Mouse (Mus musculus) ovary, postnatal 10 days (tissue): Measurements from ENCODE around the gene Fam234b.

Source experiments
- DNase-seq: peaks from one replicate; pipeline ENCODE4 v3.0.0; 2022; ENCODE audit warnings: low spot score

Gene Fam234b

DNA sequence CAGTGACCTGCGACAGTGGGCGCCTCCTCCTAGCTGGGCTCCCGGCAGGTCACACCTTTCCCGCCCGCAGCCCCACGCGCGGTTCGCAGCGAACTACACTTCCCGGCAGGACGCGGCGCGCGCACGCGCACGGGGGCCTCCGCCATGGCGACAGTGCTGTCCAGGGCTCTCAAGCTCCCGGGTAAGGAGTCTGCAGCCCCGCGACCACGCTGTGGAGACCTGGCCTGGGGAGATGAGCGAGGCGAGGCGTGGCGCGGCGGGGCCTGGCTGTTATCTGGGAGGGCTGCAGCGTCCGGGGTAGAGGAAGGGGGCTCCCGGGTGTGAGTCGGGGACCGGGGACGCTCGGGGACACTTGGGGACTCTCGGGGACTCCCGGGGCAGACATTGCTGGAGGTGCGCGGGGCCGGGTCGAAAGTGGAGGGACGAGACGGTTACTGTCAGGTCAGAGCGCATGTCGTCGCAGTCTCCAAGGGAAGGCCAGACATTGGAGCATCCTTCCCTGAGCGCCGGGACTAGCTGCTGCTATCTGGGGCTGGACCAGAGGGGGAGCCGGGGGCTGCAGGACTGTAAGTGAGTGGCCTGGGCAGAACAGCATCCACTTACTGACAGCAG, at the start of gene Fam234b, which contains the start of gene Hebp1:
TSS of gene Fam234b (plus strand) at position 57 of the 612 bp plus-strand sequence.
TSS of gene Hebp1 (minus strand) at position 102 of the 612 bp plus-strand sequence.
- DNase-seq = peak; percentile 51

DNA sequence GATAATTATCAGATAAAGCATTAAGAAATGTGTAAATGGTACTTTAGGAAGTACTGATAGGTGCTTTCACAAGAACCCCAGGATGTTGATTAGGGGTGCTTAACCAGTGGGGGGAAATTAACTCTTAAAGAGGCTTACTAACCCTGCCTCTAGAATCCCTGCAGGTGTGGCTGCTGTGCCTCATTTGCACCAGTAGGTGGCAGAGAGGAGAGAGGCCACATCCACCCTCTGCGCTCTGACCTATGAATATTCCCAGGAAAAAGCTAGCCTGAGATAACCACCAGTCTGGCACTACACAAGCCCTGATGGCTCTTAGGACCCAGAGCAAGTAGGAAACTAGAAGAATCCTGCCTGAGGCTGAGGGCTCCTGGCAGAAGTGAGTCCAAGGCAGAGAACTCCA, 49.3 kb upstream of the Fam234b start:
- no peak for DNase-seq

DNA sequence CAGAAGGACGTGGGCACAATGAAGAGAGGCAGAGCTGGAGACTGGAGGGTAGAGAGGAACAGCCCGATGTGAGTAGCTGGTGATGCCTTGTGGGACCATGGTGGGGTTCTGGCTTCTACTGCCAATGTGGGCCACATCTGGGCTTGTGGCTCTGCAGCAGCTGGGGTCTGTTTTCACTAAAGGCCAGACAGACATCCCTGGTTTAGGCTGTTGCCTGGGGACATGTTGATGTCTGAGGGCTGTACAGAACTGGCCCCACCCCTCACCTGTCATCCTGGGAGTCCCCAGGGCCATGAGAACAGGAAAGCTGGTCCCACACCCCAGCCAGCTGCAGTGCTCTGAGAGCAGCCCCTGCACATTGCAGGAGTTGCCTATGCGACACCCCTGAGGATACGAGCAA, 48.6 kb upstream of the Fam234b start:
- DNase-seq = no peak

DNA sequence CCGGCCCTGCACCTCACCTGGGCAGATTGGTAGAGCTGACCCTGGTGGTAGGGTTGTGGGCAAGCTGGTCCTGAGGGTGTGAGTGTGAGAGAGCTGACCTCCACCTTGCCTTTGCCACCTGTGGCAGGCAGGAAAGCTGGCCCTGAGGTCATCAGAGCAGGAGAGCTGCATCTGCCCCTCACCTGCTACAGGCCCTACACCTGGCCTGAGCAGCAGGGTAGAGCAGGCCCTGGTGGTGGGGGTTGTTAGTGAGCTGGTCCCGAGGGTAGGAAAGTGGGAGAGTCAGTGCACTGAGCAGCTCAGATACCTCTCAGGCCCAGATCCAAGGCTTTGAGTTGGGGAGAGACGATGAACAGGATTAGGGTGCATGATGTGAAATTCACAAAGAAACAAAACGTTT, 48.1 kb upstream of the Fam234b start:
- no peak for DNase-seq

DNA sequence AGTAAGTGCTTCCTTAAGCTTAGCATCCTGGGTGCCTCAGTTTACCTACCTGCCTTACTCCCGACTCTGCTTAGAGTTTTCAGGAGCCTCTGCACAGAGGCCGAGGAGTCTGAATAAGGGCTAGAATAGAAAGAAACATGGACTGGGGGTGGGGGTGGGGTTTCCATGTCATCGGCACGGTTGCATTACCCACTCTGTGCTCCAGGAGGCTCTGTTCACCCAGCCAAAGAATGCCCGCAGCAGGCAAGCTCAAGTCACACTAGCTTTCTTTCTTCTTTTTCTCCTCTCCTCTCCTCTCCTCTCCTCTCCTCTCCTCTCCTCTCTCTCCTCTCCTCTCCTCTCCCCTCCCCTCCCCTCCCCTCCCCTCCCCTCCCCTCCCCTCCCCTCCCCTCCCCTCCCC, 47.5 kb upstream of the Fam234b start:
- no peak for DNase-seq

DNA sequence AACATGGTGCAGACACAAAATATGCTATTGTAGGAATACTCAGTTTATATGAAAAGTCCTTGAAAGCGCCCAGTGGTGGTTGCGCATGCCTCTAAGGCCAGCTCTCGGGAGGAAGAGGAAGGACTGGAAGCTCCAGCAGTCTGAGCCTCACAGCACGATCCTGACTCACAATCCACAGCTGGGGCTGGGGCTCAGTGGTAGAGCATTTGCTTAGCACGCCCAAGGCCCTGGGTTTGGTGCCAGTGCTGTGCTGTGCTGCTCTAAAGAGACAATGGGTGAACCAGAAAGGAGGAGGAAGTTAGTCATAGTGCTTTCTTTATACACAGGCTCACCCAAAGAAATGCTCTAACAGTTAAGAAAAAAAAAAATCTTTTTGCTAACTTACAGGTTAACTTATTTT, 44.1 kb upstream of the Fam234b start:
- DNase-seq = no peak

DNA sequence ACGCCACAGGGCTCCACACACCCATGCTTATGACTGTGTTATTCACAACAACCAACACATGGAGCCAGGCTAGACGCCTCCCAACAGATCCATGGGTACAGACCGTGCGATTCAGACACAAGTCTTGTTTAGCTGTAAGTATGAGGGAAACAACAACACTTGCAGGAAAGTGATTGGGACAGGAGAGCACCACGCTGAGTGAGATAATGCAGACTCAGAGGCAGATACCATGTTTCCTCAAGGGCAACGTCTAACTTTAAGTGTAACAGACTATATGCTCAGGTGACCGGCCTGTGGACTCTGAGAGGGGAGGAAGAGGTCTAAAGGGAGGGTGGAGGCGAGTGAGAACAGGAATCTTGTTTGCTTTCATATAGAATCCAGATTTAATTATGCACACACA, 41.2 kb upstream of the Fam234b start:
- no peak for DNase-seq

DNA sequence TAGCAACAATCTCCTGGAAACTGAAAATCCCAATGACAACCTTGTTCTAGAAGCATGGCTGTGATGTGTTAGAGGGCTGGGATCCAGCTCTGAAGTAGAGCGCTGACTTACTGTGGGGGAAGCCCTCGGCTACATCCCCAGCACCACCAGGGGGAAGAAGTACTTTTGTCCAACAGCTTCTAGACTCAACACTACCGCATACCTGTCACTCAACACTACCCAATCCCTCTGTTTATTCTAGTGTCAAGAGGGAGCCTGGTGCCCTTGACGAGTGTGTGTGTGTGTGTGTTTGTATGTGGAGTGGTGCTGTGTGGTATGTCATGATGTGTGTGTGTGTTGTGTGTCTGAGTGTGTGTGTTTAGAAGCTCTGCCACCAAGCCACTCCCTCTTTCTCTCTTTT, 40.3 kb upstream of the Fam234b start:
- no peak for DNase-seq

DNA sequence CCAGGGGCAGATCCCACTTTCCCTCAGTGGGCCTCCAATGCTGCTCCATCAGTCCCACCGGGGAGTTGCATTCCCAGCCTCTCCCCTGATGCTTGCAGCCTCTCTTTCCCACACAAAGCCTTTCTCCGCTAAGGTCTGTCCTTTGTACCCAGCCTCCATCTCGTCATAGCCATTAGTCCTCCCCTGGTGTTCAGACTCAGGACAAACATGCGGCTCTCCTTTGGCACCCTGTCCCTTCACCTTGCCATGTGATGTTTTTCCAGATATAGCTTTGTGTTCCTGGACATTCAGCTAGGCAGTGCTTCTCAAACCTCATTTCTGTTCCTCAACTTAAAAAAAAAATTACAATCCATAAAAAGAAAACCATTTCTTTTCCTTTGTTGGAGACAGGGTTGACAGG, 39.3 kb upstream of the Fam234b start:
- DNase-seq = no peak

DNA sequence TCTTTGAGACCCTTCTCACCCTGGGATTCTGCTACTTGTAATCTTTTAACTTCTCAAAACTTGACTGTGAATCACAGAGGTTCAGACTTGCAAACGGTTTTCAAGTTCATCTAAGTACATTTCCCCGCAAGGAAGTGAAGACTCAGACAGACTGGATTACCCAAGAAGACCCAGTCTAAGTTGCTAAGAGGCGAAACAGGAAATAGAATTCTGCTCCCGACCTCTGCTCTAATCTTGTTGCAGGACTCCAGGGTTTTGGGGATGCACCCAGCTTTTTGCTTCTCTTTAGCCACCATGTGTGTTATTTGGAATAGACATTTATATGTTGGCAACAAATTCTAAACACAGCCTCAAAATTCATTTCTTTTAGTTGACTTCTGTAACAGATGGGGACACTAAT, 36.4 kb upstream of the Fam234b start:
- no peak for DNase-seq

DNA sequence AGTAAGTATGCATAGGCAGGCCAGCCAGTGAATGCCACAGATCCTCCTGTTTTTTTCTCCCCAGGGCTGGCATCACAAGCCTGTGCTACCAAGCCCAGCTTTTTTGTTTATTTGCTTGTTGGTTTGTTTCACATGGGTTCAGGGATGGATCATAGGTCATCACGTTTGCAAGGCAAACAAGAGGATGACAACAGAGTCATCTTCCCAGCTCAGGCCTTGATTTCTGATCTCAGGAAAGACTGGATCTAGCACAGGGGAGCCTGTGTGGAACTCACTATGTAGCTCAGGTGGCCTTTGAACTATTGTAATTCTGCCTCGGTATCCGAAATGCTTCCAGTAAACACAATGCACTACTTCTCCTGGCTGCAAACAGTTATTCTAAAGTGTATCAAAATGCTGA, 35.5 kb upstream of the Fam234b start:
- DNase-seq = no peak

DNA sequence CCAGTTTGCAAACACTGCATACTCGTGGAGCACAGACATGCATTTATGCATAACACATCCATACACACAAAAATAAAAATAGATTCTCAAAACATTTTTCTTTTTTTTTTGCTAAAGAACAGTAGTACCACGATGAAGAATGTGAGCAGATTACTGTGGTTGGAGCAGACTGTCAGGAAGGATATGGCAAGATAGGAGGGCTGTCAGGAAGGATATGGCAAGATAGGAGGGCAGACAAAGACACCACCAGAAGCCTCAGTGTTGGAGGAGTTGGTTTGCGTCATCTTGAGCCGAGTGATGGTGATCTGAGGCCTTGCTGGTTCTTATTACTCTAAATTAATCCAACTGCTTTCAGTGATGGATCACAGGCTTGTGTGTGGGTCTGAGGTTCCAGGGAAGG, 34.9 kb upstream of the Fam234b start:
- no peak for DNase-seq

DNA sequence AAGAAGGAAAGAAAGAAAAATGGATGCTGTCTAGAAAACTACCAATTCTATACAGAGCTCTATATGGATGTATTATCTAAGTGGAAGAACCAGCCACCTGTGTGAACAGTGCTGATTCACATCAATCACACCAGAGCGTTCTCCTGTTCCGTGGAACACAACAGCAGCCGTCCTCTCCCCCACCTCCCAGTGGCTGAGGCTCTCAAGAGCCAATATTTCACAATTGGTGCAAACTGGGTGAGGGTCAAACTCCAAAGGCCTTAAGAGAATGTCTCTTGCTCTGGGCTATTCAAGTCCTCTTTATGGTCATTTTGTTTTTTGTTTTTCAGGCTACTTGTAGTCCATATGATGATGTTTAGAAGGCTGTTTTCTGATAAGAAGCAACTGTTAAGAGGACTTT, 32.6 kb upstream of the Fam234b start:
- no peak for DNase-seq

DNA sequence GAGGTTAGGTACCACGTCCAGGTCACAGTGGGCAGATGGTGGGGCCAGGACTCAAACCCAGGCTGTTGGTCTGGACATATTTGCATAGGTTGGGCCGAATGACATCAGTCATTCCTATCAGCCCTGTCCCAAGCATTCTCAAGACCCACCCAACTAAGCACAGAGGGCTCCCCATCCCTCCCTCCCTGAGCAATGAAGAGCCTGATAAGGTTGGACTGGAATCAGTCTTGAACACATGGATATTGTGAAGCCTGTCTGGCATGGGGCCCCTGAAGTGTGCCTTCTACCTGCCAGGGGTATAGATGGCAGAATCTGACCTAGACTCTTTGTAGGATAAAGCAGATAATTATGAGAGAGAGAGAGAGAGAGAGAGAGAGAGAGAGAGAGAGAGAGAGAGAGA, 32.1 kb upstream of the Fam234b start:
- no peak for DNase-seq

DNA sequence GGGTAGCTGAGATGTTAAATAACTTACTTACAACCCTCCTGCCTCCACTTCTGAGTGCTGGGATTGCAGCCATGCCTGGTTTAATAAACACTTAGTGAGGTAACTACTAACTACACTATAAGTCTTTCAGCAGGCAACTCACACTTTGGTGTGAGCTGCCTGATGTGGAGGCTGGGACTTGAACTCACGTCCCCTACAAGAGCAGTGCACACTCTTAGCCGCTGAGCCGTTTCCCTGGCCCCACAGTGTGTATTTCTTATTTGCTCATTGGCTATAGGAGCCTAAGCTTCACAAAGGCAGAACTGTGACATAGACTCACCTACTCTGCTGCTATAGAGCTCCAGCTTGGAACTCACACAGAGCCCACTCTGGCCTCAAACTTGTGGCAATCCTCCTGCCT, 31.5 kb upstream of the Fam234b start:
- no peak for DNase-seq

DNA sequence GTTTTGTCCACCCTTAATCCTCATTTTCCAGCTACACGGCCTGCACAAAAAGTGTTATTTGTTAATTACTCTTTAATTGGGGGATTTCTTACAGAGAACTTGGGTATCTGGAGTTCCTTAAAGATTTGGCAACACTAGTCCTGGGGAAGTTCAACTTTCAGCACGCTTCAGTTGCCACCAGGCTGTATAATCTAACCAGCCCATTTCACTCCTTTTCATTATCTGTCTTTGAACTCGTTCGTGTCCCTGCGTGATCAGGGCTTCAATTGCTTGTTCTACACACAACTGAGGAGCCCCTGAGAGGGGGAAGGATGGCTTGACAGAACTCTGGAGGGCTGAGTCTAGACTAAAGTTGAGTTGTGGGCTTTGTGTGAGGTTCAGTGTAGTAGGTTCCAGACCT, 31.1 kb upstream of the Fam234b start:
- no peak for DNase-seq

DNA sequence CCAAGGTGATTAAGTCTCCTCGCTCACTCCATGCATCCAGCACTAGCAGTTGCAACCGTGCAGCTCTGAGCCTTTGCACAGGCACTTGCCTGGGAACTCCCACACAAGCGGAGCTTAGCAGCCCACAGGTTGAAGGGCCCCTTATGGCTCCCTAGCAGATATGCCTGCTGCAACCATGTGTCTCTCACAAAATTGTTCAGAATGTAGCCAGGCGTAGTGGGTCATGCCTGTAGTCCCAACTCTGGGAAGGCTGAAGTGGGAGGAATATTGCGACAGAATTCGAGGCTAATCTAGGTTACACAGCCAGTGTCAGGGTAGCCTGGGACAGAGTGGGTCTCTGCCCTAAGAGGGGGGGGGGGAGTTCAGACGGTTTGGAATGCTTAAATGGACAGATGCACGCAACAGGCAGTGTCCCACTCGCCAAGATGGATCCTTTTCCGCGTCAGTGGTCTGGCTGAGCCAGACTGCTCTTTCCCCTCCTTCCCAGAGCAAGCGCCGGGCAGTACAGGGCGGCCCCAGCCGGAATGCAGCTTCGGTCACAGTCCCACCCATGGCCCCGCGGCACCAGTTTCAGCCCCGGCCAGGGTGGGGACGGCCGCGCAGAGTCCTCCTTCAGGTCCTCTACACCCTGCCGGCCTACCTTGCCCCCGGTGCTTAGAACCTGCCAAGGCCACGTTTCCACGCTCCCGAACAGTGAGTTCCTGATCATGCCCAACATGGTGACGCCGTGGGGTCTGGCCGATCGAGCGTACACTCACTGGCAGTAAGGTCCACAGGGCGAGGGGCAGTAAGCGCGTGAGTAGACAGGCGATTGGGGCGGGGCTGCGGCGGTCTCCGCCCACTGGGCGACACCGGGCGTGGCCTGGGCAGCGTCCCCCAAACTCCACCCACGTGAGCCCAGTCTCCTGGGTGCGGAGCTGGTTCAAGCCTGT, 30.1 kb upstream of the Fam234b start:
- peak; percentile 66 for DNase-seq

DNA sequence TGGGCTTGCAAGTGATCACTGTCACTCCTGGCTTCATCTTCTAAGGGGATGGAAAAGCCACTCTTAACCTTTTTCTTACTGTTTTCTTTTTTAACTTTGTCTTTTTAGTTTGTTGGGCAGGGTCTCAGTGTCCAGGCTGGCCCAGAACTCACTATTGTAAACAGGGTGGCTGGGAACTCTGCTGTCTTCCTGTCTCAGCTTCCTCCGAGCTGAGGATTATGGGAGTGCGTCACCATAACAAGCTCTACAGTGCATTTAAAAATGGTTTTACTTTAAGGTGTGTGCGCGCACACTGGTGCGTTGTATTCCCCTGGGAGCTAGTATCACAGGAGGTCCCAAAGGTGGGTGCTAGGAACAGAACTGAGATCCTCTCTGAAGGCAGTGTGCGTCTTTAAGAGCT, 29.3 kb upstream of the Fam234b start:
- no peak for DNase-seq

DNA sequence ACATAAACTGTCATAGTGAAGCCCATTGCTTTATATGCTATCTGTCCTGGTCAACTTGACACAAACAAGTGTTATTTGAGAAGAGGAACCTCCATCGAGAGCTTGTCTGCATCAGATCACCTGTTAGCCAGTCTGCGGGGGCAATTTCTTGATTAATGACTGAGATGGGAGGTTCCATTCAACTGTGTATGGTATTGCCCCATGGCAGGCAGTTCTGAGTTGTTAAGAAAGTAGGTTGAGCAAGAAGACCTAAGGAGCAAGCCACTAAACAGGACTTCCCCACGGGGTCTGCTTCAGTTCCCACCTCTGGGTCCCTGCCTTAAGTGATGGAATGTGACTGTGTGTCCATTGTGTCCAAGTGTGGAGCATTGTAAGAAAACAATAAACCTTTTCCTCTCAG, 28.5 kb upstream of the Fam234b start:
- DNase-seq = no peak

DNA sequence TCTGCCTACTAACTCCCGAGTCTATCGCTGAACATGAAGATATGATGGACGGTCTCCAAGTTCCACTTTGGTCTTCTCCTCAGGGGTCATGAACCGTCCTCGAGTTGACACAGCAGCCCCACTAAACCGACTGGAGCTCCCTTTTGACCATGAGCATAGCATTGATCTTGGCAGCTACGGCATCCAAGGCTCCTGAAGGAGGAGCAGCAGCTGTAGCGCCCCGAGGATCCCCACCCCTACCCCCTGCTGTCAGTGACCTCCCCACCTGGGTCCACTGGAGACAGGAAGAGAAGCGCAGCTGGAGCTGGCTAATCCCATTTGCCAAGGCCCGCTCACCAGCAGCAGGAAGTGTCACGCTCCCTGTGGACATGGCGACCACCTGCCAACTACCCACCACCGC, 26.0 kb upstream of the Fam234b start:
- DNase-seq = no peak

DNA sequence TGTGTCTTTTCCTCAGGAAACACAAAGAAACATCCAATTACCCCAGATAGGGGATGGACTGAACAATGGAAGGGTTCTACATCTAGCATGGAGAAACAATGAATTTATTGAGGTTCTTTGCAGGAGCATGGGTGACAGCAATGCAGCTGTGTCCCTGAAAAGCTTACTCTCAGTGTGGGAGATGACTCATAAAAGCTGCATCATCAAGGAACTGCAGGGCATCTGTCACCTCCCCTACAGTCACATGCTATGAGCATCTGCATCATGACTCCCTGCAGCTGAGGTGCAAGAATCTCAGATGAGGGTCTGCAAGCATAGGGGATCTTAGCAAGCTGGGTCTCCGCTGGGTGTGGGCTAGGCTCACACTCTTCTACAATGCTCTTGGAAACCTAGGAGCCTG, 22.8 kb upstream of the Fam234b start:
- DNase-seq = no peak

DNA sequence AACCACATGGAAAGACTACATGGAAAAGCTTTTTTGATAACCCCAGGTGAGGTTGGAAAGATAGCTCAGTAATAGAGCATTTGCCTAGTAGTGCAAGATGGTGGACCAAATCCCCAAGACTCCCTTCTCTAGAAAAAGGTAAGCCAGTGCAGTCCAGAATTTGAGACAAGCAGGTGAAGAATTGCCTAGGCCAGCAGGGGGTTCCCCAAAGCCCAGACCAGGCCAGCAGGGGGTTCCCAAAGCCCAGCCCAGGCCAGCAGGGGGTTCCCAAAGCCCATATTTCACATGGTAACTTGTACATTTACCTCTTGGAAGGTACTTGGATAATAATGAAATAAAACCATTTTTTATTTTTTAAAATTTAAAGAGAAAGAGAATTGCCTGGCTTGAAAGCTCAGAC, 20.5 kb upstream of the Fam234b start:
- DNase-seq = no peak

DNA sequence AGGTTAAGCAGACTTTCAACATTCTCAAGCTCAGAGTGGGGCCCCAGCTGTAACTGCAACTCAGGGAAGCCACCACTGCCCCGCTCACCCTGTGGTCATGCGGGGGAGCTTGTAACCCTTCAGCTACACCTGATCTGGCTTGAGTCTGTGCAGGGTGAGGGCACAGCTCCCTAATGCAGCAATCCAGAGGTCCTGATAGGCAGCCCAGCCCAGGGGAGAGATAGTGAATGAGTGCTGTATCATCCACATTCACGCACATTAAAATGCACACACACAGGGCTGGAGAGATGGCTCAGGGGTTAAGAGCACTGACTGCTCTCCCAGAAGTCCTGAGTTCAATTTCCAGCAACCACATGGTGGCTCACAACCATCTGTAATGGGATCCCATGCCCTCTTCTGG, 19.2 kb upstream of the Fam234b start:
- no peak for DNase-seq

DNA sequence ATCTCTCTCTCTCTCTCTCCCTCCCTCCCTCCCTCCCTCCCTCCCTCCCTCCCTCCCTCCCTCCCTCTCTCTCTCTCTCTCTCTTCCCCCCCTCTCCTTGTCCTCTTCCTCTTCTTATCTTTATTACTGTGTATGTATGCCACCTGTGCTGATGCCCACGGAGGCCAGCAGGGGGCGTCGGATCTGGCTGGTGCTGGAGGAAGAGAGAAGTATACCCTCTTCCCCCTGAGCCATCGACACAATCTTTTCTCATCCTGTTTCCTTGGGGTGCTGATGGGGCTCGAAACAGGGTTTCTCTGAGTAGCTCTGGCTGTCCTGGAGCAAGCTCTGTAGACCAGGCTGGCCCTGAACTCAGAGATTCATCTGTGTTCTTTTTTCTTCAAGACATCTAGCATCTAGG, 14.9 kb upstream of the Fam234b start:
- no peak for DNase-seq
